Mouse (Mus musculus): ENCODE results near the gene Dock1. TPM values are rescaled to one million over a fixed set of nuclear protein-coding genes. Genes with fewer than 3 reads are reported as not detected.

Dock1 gene
- total and polyA plus RNA-seq, 3 experiments = not detected

DNA sequence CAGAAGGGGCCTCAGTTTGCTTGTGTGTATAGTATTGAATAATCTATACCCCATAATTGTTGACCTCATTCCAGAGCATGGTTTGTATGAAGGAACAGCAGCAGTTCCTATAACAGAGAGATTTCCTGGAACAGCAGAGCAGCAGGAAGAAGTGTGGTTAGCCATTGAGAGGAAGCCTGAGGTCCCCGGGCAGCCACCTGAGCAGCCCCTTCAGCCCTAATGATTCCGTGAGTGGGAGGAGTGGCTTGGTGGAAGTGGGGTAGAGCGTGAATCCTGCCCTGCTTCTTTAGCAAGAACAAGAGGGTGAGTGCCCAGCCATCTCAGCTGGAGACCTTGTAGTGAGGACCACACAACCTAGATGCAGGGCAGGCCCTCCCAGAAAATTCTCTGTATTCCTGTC is 398.4 kb downstream of the Dock1 start:
- DNase-seq (ENCODE audit: low spot score) (no peak), ATAC-seq (ENCODE audit: extremely low read depth, insufficient number of reproducible peaks, low FRiP score, poor library complexity, severe bottlenecking) (no peak)
- TF ChIP-seq GATA2 (IDR thresholded peaks at IDR 0.05; ENCODE audit: borderline replicate concordance, low read depth, low read length) (no peak), GATA1 (IDR thresholded peaks at IDR 0.05; ENCODE audit: borderline replicate concordance, low read length) (no peak), CTCF (IDR thresholded peaks at IDR 0.05; ENCODE audit: low read depth, low read length) (no peak), POLR2AphosphoS5 (IDR thresholded peaks at IDR 0.05; ENCODE audit: insufficient replicate concordance, low read depth, low read length) (no peak), TAL1 (conservative IDR thresholded peaks at IDR 0.05; ENCODE audit: low read depth, low read length) (no peak)
- Histone ChIP-seq H3K9me3 (replicated peaks) (peaks cover 61% of the 10 kb centered on the region), H3K4me1 (ENCODE audit: insufficient read depth, low read depth, low read length) (no peaks in the 10 kb centered on the region), H3K4me3 (ENCODE audit: low read depth, low read length) (no peak overlapping the region), H3K36me3 (replicated peaks) (no peaks in the 10 kb centered on the region), H3K27me3 (ENCODE audit: insufficient read depth, low read length) (no peaks in the 10 kb centered on the region)

- ATAC-seq (ENCODE audit: extremely low read depth, insufficient number of reproducible peaks, low FRiP score, poor library complexity, severe bottlenecking) (no peak), DNase-seq (ENCODE audit: low spot score) (no peak)
- Histone ChIP-seq H3K4me3 (ENCODE audit: low read depth, low read length) (no peak overlapping the region), H3K36me3 (replicated peaks) (no peaks in the 10 kb centered on the region), H3K27me3 (ENCODE audit: insufficient read depth, low read length) (no peaks in the 10 kb centered on the region), H3K9me3 (replicated peaks) (peaks cover 65% of the 10 kb centered on the region), H3K4me1 (ENCODE audit: insufficient read depth, low read depth, low read length) (no peaks in the 10 kb centered on the region)
- TF ChIP-seq GATA1 (IDR thresholded peaks at IDR 0.05; ENCODE audit: borderline replicate concordance, low read length) = no peak
- no peak for TF ChIP-seq CTCF (IDR thresholded peaks at IDR 0.05; ENCODE audit: low read depth, low read length)
These were observed 406.4 kb downstream of the Dock1 start for GRCm38 (mm10) chr7:135076904-135077303.

DNA sequence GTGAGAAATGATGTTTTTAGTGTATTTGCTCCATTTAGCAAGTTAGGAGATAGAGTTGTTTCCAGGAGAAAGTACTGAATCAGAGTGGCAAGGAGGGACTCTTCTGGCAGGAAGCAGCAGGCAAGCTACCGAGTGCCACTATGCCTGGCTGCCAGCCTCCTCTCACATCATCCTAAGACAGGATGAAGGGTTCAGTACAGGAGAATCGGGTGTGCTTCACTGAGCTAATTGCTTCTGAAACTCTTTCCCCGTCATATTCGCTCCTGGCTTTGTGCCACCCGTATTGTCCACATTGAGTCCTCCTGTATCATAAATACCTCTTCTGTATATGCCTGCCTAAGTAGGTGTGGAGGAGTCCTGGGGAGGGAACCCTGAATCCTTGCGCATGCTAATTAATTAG is 406.9 kb downstream of the Dock1 start:
- Histone ChIP-seq H3K9me3 (replicated peaks) (peaks cover 67% of the 10 kb centered on the region), H3K27me3 (ENCODE audit: insufficient read depth, low read length) (no peaks in the 10 kb centered on the region), H3K36me3 (replicated peaks) (no peaks in the 10 kb centered on the region), H3K4me1 (ENCODE audit: insufficient read depth, low read depth, low read length) (no peaks in the 10 kb centered on the region), H3K4me3 (ENCODE audit: low read depth, low read length) (no peak overlapping the region)
- TF ChIP-seq CTCF (IDR thresholded peaks at IDR 0.05; ENCODE audit: low read depth, low read length) (no peak), TAL1 (conservative IDR thresholded peaks at IDR 0.05; ENCODE audit: low read depth, low read length) (no peak), POLR2AphosphoS5 (IDR thresholded peaks at IDR 0.05; ENCODE audit: insufficient replicate concordance, low read depth, low read length) (no peak), GATA2 (IDR thresholded peaks at IDR 0.05; ENCODE audit: borderline replicate concordance, low read depth, low read length) (no peak), GATA1 (IDR thresholded peaks at IDR 0.05; ENCODE audit: borderline replicate concordance, low read length) (no peak)
- no peak for DNase-seq (ENCODE audit: low spot score)
- no peak for ATAC-seq (ENCODE audit: extremely low read depth, insufficient number of reproducible peaks, low FRiP score, poor library complexity, severe bottlenecking)

DNA sequence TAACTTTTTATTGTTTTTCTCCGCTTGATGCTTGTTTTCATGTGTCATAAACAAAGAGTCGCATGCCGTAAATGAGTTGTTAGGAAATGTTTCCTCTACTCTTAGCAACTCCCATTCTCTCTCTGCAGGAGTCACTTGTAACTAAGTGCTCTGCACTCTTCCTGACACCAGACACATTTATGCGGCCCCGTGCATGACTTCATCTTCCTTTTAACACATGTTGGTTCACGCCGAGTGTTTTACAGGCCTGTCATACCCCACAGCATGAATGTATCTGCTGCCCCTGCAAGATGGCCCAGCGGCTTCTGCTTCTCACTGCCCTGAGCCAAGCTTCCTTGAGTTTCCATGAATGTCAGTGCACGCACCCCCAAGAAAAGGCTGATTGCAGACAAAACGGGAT is 407.4 kb downstream of the Dock1 start:
- Histone ChIP-seq H3K27me3 (ENCODE audit: insufficient read depth, low read length) (no peaks in the 10 kb centered on the region), H3K9me3 (replicated peaks) (peaks cover 70% of the 10 kb centered on the region), H3K4me3 (ENCODE audit: low read depth, low read length) (no peak overlapping the region), H3K4me1 (ENCODE audit: insufficient read depth, low read depth, low read length) (no peaks in the 10 kb centered on the region), H3K36me3 (replicated peaks) (no peaks in the 10 kb centered on the region)
- TF ChIP-seq GATA2 (IDR thresholded peaks at IDR 0.05; ENCODE audit: borderline replicate concordance, low read depth, low read length) = no peak
- TF ChIP-seq TAL1 (conservative IDR thresholded peaks at IDR 0.05; ENCODE audit: low read depth, low read length) = no peak
- no peak for TF ChIP-seq GATA1 (IDR thresholded peaks at IDR 0.05; ENCODE audit: borderline replicate concordance, low read length)
- ATAC-seq (ENCODE audit: extremely low read depth, insufficient number of reproducible peaks, low FRiP score, poor library complexity, severe bottlenecking) = no peak
- DNase-seq (ENCODE audit: low spot score) = no peak

- Histone ChIP-seq H3K4me3 (ENCODE audit: low read depth, low read length) (no peak overlapping the region), H3K9me3 (replicated peaks) (peaks cover 84% of the 10 kb centered on the region), H3K27me3 (ENCODE audit: insufficient read depth, low read length) (no peaks in the 10 kb centered on the region), H3K4me1 (ENCODE audit: insufficient read depth, low read depth, low read length) (no peaks in the 10 kb centered on the region), H3K36me3 (replicated peaks) (no peaks in the 10 kb centered on the region)
- DNase-seq (ENCODE audit: low spot score) = no peak
- no peak for ATAC-seq (ENCODE audit: extremely low read depth, insufficient number of reproducible peaks, low FRiP score, poor library complexity, severe bottlenecking)
- TF ChIP-seq TAL1 (conservative IDR thresholded peaks at IDR 0.05; ENCODE audit: low read depth, low read length) (no peak), POLR2AphosphoS5 (IDR thresholded peaks at IDR 0.05; ENCODE audit: insufficient replicate concordance, low read depth, low read length) (no peak)
These were observed 413.0 kb downstream of the Dock1 start for GRCm38 (mm10) chr7:135083421-135083820.

DNA sequence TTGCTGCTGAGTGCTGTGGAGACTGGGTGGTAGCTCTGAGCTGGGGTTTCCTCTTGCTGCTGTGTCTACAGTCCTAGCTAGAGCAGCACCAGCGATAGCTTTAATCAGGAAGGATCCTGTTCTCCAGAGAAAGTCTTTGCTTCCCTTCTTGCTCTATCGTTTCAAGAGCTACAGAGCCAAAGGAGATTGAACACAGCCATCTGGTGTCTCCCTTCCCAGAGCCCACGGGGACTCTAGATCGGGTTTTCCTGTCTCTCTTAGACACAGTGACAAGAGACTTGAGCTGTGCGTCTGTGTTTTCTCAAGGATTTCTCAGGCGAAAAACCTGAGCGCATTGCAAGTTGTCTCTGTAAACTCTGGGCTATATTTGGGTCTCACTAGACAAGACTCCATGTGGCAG is 413.6 kb downstream of the Dock1 start:
- DNase-seq (ENCODE audit: low spot score) (no peak), ATAC-seq (ENCODE audit: extremely low read depth, insufficient number of reproducible peaks, low FRiP score, poor library complexity, severe bottlenecking) (no peak)
- no peaks in the 10 kb centered on the region for H3K4me1 ChIP-seq (ENCODE audit: insufficient read depth, low read depth, low read length)
- H3K9me3 ChIP-seq (replicated peaks) = peaks cover 88% of the 10 kb centered on the region
- H3K4me3 ChIP-seq (ENCODE audit: low read depth, low read length) = no peak overlapping the region
- no peaks in the 10 kb centered on the region for H3K36me3 ChIP-seq (replicated peaks)
- TF ChIP-seq GATA2 (IDR thresholded peaks at IDR 0.05; ENCODE audit: borderline replicate concordance, low read depth, low read length) (no peak), POLR2AphosphoS5 (IDR thresholded peaks at IDR 0.05; ENCODE audit: insufficient replicate concordance, low read depth, low read length) (no peak), GATA1 (IDR thresholded peaks at IDR 0.05; ENCODE audit: borderline replicate concordance, low read length) (no peak), TAL1 (conservative IDR thresholded peaks at IDR 0.05; ENCODE audit: low read depth, low read length) (no peak), CTCF (IDR thresholded peaks at IDR 0.05; ENCODE audit: low read depth, low read length) (no peak)
- no peaks in the 10 kb centered on the region for H3K27me3 ChIP-seq (ENCODE audit: insufficient read depth, low read length)

GRCm38 (mm10) chr7:135086556-135086955 is 416.1 kb downstream of the Dock1 start:
- H3K4me1 ChIP-seq (ENCODE audit: insufficient read depth, low read depth, low read length) = no peaks in the 10 kb centered on the region
- H3K36me3 ChIP-seq (replicated peaks) = no peaks in the 10 kb centered on the region
- H3K9me3 ChIP-seq (replicated peaks) = peaks cover 83% of the 10 kb centered on the region
- no peak for ATAC-seq (ENCODE audit: extremely low read depth, insufficient number of reproducible peaks, low FRiP score, poor library complexity, severe bottlenecking)
- no peak for DNase-seq (ENCODE audit: low spot score)
- no peak for TF ChIP-seq CTCF (IDR thresholded peaks at IDR 0.05; ENCODE audit: low read depth, low read length)
- no peak for TF ChIP-seq GATA1 (IDR thresholded peaks at IDR 0.05; ENCODE audit: borderline replicate concordance, low read length)
- TF ChIP-seq TAL1 (conservative IDR thresholded peaks at IDR 0.05; ENCODE audit: low read depth, low read length) = no peak
- TF ChIP-seq GATA2 (IDR thresholded peaks at IDR 0.05; ENCODE audit: borderline replicate concordance, low read depth, low read length) = no peak
- no peak for TF ChIP-seq POLR2AphosphoS5 (IDR thresholded peaks at IDR 0.05; ENCODE audit: insufficient replicate concordance, low read depth, low read length)
- no peak overlapping the region for H3K4me3 ChIP-seq (ENCODE audit: low read depth, low read length)
- no peaks in the 10 kb centered on the region for H3K27me3 ChIP-seq (ENCODE audit: insufficient read depth, low read length)
